Mouse (Mus musculus) stomach, embryonic 16.5 days (tissue): ENCODE data around the gene Got1. TPM values are rescaled to one million over a fixed set of nuclear protein-coding genes. Genes with fewer than 3 reads are reported as not detected.

Source experiments
- ATAC-seq: fragments of 200-750 bp; cut with Nextera tagmentation; 2 replicates; pipeline ENCODE4 v1.8.0; 2017; ENCODE audit warnings: moderate number of reproducible peaks, moderate TSS enrichment; ENCODE audit not compliant: insufficient read depth, low FRiP score
- H3K27ac ChIP-seq: fragments of 300-500 bp; sonication (generic); 2 replicates; pipeline ENCODE4 v1.5.1; 2014; ENCODE audit warnings: low read length
- H3K27me3 ChIP-seq: fragments of 300-500 bp; sonication (generic); 2 replicates; pipeline ENCODE4 v1.6.1; 2014; ENCODE audit warnings: low read length, control low read depth, mixed read lengths; ENCODE audit not compliant: control insufficient read depth, insufficient read depth
- H3K36me3 ChIP-seq: fragments of 300-500 bp; sonication (generic); 2 replicates; pipeline ENCODE4 v1.6.1; 2014; ENCODE audit warnings: low read length; ENCODE audit not compliant: control insufficient read depth, insufficient read depth
- H3K4me1 ChIP-seq: fragments of 300-500 bp; sonication (generic); 2 replicates; pipeline ENCODE4 v1.6.1; 2014; ENCODE audit warnings: low read length, control low read depth, mixed read lengths; ENCODE audit not compliant: control insufficient read depth, insufficient read depth
- H3K4me2 ChIP-seq: fragments of 300-500 bp; sonication (generic); 2 replicates; pipeline ENCODE4 v1.6.1; 2014; ENCODE audit warnings: low read depth, low read length, mixed read lengths
- H3K4me3 ChIP-seq: fragments of 300-500 bp; sonication (generic); replicated peaks from 2 replicates; pipeline ENCODE4 v1.5.1; 2014; ENCODE audit warnings: mild to moderate bottlenecking, low read length
- H3K9ac ChIP-seq: fragments of 300-500 bp; sonication (generic); 2 replicates; pipeline ENCODE4 v1.6.1; 2014; ENCODE audit warnings: low read length
- H3K9me3 ChIP-seq: fragments of 300-500 bp; sonication (generic); replicated peaks from 2 replicates; pipeline ENCODE4 v1.6.1; 2016; ENCODE audit warnings: low read length, control low read depth; ENCODE audit not compliant: control insufficient read depth
- WGBS: fragments of 180-500 bp; shearing (Covaris S2); extraction: QIAGEN DNeasy Blood & Tissue Kit; methylation state at CpG from one replicate; pipeline ENCODE4 v1.1.7; 2014; 5-methylcytosine and 5-hydroxymethylcytosine counted together
- polyA plus RNA-seq: library from polyadenylated mRNA; unstranded; fragments of >200 nt; fragmentation: Nextera tagmentation; extraction: Ambion mirVana; gene quantifications from 2 replicates; pipeline ENCODE4 v1.2.1, GENCODE M21; 2015

Got1 gene
- polyA plus RNA-seq, 1 experiment from 2014 or later: 42.3 TPM

DNA sequence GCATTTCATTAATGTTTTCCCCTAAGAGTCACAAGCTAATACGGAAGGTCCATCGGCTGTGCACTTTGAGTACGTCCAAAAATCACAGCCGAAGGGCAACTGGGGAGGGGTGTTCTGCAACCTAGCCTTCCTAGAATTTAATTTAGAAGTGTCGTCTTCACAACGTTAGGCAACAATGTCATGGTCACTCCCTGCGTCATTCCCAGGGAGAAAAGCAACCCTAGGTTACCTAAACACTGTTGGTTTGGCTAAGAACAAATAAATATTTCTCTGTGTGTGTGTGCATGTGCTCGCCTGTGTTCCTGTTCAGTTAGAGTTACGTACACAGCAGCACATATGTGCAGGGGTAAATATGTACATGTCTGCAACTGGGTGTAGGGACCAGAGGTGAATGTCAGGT is 1.6 kb upstream of the Got1 start:
- no peak overlapping the region for H3K4me3 ChIP-seq
- no peaks in the 10 kb centered on the region for H3K9me3 ChIP-seq
- H3K27ac ChIP-seq: no peak overlapping the region
- no peaks in the 10 kb centered on the region for H3K36me3 ChIP-seq
- H3K27me3 ChIP-seq: no peaks in the 10 kb centered on the region
- peaks cover 14% of the 10 kb centered on the region for H3K4me1 ChIP-seq
- H3K4me2 ChIP-seq: no peak overlapping the region
- 87% methylated on average over 9 of the region's 9 CpGs for WGBS
- no peak overlapping the region for H3K9ac ChIP-seq
- ATAC-seq: no peak

GRCm38 (mm10) chr19:43525566-43525965 is 1.2 kb upstream of the Got1 start:
- Histone ChIP-seq H3K9me3 (no peaks in the 10 kb centered on the region), H3K4me2 (no peak overlapping the region), H3K27me3 (no peaks in the 10 kb centered on the region), H3K36me3 (no peaks in the 10 kb centered on the region), H3K4me3 (no peak overlapping the region), H3K27ac (no peak overlapping the region), H3K4me1 (peaks cover 19% of the 10 kb centered on the region), H3K9ac (no peak overlapping the region)
- 88% methylated on average over 7 of the region's 7 CpGs for WGBS
- no peak for ATAC-seq

DNA sequence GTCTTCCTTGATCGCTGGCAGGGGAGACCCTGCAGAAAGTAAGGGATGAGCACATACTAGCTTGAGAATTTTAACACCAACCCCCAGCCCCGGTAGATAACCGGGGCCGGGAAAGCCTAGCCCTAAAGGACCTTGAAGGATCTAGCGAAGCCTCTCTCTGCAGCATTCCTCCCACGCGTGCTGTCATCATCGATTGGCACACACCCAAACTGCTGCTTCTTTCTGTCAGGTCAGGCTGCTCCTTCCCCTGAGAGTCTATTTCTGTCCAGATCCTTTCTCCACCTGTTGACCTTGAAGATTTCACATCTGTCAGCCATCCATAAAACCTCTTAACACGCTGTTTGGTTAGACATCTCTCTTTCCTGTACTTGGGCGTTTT is 688 bp upstream of the Got1 start:
- Histone ChIP-seq H3K4me1 (peaks cover 19% of the 10 kb centered on the region), H3K9ac (peak overlapping the region; percentile 75), H3K4me2 (peak overlapping the region; percentile 81), H3K27ac (no peak overlapping the region), H3K36me3 (no peaks in the 10 kb centered on the region), H3K4me3 (peak overlapping the region; percentile 80), H3K9me3 (no peaks in the 10 kb centered on the region), H3K27me3 (no peaks in the 10 kb centered on the region)
- ATAC-seq: no peak
- 9% methylated on average over 10 of the region's 10 CpGs for WGBS

GRCm38 (mm10) chr19:43523551-43523950 is 854 bp downstream of the Got1 start:
- WGBS: 3% methylated on average over 12 of the region's 12 CpGs
- H3K27ac ChIP-seq: no peak overlapping the region

DNA sequence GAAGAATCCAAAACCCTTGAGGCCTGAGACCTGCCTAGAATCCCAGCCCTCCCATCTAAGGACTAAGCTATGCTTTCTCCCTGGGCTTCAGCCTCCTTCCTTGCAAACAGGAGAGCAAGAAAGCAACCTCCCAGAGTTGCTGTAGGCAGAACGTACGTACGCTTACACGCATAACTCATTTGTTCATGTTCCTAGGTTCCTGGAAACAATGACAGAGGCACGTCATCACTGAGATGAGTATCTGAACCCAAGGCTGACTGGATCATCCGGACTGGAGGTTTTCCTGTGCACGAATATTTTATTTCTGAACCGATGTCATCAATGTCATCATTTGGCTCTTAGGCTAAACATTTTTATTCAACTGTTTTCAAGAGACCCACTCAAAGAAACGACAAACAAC is 2.4 kb downstream of the Got1 start:
- 83% methylated on average over 9 of the region's 9 CpGs for WGBS
- no peak overlapping the region for H3K9ac ChIP-seq
- H3K4me1 ChIP-seq: peaks cover 23% of the 10 kb centered on the region
- no peak overlapping the region for H3K4me2 ChIP-seq
- no peak overlapping the region for H3K4me3 ChIP-seq
- no peaks in the 10 kb centered on the region for H3K36me3 ChIP-seq
- H3K27ac ChIP-seq: no peak overlapping the region
- no peaks in the 10 kb centered on the region for H3K27me3 ChIP-seq
- no peaks in the 10 kb centered on the region for H3K9me3 ChIP-seq
- no peak for ATAC-seq

More at GRCm38 (mm10) chr19:43523551-43523950, 854 bp downstream of the Got1 start:
- Histone ChIP-seq H3K4me3 (peak overlapping the region; percentile 80), H3K4me2 (peak overlapping the region; percentile 82), H3K36me3 (no peaks in the 10 kb centered on the region), H3K9me3 (no peaks in the 10 kb centered on the region), H3K4me1 (peaks cover 20% of the 10 kb centered on the region), H3K9ac (peak overlapping the region; percentile 74), H3K27me3 (no peaks in the 10 kb centered on the region)
- no peak for ATAC-seq

DNA sequence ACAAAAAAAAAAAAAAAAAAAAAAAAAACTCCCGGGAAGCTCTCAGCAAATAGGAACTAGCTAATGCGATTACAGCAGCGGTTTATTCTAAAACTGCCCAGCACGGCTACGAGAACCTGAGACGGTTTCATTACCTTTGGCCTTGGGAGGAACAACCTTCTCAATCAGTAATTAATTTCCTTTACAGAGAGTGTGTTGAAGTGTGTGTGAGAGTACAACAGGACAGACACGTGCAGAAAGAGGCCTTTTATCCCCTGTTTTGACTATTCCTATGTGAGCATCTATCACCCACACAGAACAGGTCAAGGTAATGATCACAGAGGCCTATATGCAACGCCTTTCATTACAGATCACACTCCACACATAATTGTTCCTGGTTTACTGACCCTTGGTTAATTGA is 3.0 kb downstream of the Got1 start:
- no peaks in the 10 kb centered on the region for H3K27me3 ChIP-seq
- H3K9ac ChIP-seq: no peak overlapping the region
- no peak overlapping the region for H3K4me3 ChIP-seq
- ATAC-seq: no peak
- H3K9me3 ChIP-seq: no peaks in the 10 kb centered on the region
- H3K4me1 ChIP-seq: peaks cover 28% of the 10 kb centered on the region
- no peaks in the 10 kb centered on the region for H3K36me3 ChIP-seq
- H3K27ac ChIP-seq: no peak overlapping the region
- no peak overlapping the region for H3K4me2 ChIP-seq
- WGBS: 54% methylated on average over 8 of the region's 8 CpGs

GRCm38 (mm10) chr19:43520402-43520801 is 4.0 kb downstream of the Got1 start:
- peaks cover 33% of the 10 kb centered on the region for H3K4me1 ChIP-seq
- 51% methylated on average over 9 of the region's 10 CpGs for WGBS
- no peak overlapping the region for H3K4me2 ChIP-seq
- no peak for ATAC-seq
- H3K36me3 ChIP-seq: no peaks in the 10 kb centered on the region
- H3K4me3 ChIP-seq: no peak overlapping the region
- no peaks in the 10 kb centered on the region for H3K27me3 ChIP-seq
- H3K27ac ChIP-seq: no peak overlapping the region
- H3K9ac ChIP-seq: peak overlapping the region; percentile 54
- no peaks in the 10 kb centered on the region for H3K9me3 ChIP-seq

DNA sequence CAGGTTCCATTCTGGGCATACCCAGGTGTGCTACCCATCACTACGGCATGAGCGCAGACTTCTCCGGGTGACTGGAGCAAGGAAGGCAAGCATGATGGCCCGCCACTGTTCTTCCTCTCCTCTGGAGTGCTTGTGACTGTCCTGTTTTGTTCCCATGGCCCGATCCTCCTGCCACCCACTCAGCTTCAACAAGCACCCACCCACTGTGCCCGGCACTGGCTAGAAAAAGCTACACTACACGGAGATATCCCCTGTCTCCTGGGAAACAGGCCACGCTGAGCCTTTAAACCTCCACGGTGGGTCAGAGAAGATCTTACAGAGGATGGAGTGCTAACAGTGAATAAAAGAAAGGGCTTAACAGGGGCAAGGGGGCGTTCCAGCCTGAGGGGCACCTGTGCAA is 5.2 kb downstream of the Got1 start:
- 89% methylated on average over 10 of the region's 10 CpGs for WGBS
- no peak for ATAC-seq
- Histone ChIP-seq H3K4me2 (no peak overlapping the region), H3K4me1 (peaks cover 28% of the 10 kb centered on the region), H3K9me3 (no peaks in the 10 kb centered on the region), H3K9ac (no peak overlapping the region), H3K27me3 (no peaks in the 10 kb centered on the region), H3K4me3 (no peak overlapping the region), H3K27ac (no peak overlapping the region), H3K36me3 (0 out of 2 replicates have a peak, but pooled peaks cover 5% of the 10 kb centered on the region)

DNA sequence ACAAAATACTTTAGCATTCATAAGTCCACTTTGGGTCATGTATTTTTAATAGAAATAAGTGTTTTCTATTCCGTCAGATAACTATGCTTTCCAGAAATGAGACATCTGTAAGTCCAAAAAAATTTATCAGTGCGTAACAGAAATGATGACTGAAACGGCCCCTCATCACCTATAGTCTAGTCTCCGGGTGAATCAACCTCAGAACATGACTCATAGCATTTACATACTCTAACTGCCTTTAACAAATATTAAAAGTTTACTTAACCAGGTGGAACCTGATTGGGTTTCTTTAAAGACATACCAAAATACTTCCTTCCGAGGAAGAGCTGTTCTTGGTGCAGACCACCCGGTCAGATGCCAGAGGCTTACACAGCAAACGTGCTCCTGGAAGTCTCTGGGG is 6.1 kb downstream of the Got1 start:
- Histone ChIP-seq H3K9me3 (no peaks in the 10 kb centered on the region), H3K27ac (no peak overlapping the region), H3K9ac (no peak overlapping the region), H3K27me3 (no peaks in the 10 kb centered on the region), H3K4me3 (no peak overlapping the region), H3K36me3 (0 out of 2 replicates have a peak, but pooled peaks cover 5% of the 10 kb centered on the region), H3K4me2 (no peak overlapping the region), H3K4me1 (peaks cover 20% of the 10 kb centered on the region)
- ATAC-seq: no peak
- WGBS: 65% methylated on average over 7 of the region's 7 CpGs

GRCm38 (mm10) chr19:43517808-43518207 is 6.6 kb downstream of the Got1 start:
- 68% methylated on average over 7 of the region's 7 CpGs for WGBS
- Histone ChIP-seq H3K27ac (no peak overlapping the region), H3K4me1 (peaks cover 20% of the 10 kb centered on the region), H3K4me2 (no peak overlapping the region), H3K4me3 (no peak overlapping the region), H3K9ac (no peak overlapping the region), H3K9me3 (no peaks in the 10 kb centered on the region), H3K36me3 (0 out of 2 replicates have a peak, but pooled peaks cover 5% of the 10 kb centered on the region), H3K27me3 (no peaks in the 10 kb centered on the region)
- ATAC-seq: no peak
